Mouse (Mus musculus): ENCODE measurements at regions not wholly inside any gene's neighbourhood (a gene's known extent, or its start where the extent isn't known, plus 50 kb on each side); places are given as distances from the start of the nearest gene placed in this dataset.

DNA sequence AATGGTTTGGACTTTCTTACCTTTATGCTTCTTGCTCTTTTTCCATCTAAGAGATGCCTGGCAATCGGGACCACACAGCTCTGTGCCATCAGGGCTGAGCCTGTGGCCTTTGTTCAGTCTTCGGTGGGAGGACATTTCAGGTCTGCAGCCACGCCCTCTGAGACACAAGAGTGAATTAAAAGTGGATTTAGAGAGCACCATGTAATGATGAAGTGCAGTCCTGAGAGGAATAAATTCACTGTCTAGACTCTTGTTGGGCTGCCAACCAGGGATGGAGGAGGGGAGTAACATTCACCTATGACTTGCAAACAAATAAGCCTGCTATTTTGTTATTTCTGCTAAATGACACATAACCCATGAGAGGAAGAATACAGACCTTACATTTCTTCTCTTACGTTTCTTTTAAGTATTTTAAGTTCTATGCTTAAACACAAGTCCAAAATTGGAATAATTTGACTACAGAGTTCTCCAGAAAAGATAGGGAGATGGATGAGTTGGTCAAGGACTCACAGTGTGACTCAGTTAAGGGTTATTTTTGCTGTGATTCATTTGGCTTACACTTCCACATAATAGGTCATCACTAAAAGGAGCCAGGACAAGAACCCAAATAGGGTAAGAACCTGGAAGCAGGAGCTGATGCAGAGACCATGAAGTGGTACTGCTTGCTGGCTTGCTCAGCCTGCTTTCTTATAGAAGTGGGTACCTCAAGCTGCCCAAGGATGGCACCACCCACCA is 484.3 kb downstream of the Nuf2 start:
- no peak for TF ChIP-seq CTCF (IDR thresholded peaks at IDR 0.05; ENCODE audit: insufficient read depth, low read depth, low read length)
- TF ChIP-seq POLR2A (IDR thresholded peaks at IDR 0.05; ENCODE audit: insufficient read depth, low read depth, low read length): no peak
